Mouse (Mus musculus): ENCODE data around the gene Hspbp1.

Hspbp1 gene

GRCm38 (mm10) chr7:4656818-4657217, 28.1 kb downstream of the Hspbp1 start:
- POLR2A ChIA-PET, result interaction anchor here in 2 of 4 experiments (0.8 to 3.7 kb wide), 8 partner anchors 9 to 156 kb away, joined by 3 to 18 read pairs (median 6); partner anchors contain the start of genes Hspbp1 (in 1 of the 2), Kmt5c (in 1 of the 2) and Ube2s (in 1 of the 2)
- CTCF ChIA-PET, result interaction anchor here in 2 of 4 experiments (0.5 to 1.0 kb wide), 2 partner anchors 144 to 277 kb away, joined by 3 to 4 read pairs; no protein-coding TSS in a partner anchor

- POLR2A ChIA-PET, result interaction anchor here in 3 of 4 experiments (0.7 to 3.7 kb wide), 8 partner anchors 8 to 157 kb away, joined by 3 to 18 read pairs (median 6); partner anchors contain the start of genes Hspbp1 (in 2 of the 3) and Ube2s (in 2 of the 3)
- CTCF ChIA-PET, result interaction anchor here in 1 of 4 experiments (0.6 kb wide), 1 partner anchor 111 kb away, joined by 3 read pairs; no protein-coding TSS in a partner anchor
Measured at GRCm38 (mm10) chr7:4655916-4656315, 29.0 kb downstream of the Hspbp1 start.

- POLR2A ChIA-PET, result interaction anchor here in 2 of 4 experiments (0.7 to 3.7 kb wide), 4 partner anchors 13 to 1363 kb away, joined by 3 to 13 read pairs (median 4); partner anchors contain the start of genes Hspbp1 (in 1 of the 2) and Ube2s (in 1 of the 2)
- CTCF ChIA-PET, result interaction anchor here in 1 of 4 experiments (0.5 kb wide), 1 partner anchor 1522 kb away, joined by 3 read pairs; no protein-coding TSS in a partner anchor
Measured at GRCm38 (mm10) chr7:4655393-4655792, 29.5 kb downstream of the Hspbp1 start.

- POLR2A ChIA-PET, result interaction anchor here in 2 of 4 experiments (0.7 to 3.7 kb wide), 5 partner anchors 12 to 158 kb away, joined by 3 to 13 read pairs (median 3); partner anchors contain the start of gene Ube2s (in 1 of the 2)
- CTCF ChIA-PET, result interaction anchor here in 2 of 4 experiments (0.6 to 1.0 kb wide), 3 partner anchors 88 to 174 kb away, joined by 3 read pairs; no protein-coding TSS in a partner anchor
Measured at GRCm38 (mm10) chr7:4654221-4654620, 30.6 kb downstream of the Hspbp1 start.

- POLR2A ChIA-PET, result interaction anchor here in 2 of 4 experiments (1.1 to 2.5 kb wide), 5 partner anchors 14 to 159 kb away, joined by 3 to 8 read pairs (median 3); partner anchors contain the start of genes Cox6b2 (in 1 of the 2), Hspbp1 (in 1 of the 2) and Ube2s (in 1 of the 2)
- CTCF ChIA-PET, result interaction anchor here in 1 of 4 experiments (0.6 to 1.0 kb wide), 2 partner anchors 88 to 164 kb away, joined by 3 read pairs; no protein-coding TSS in a partner anchor
Measured at GRCm38 (mm10) chr7:4653780-4654179, 31.1 kb downstream of the Hspbp1 start.

GRCm38 (mm10) chr7:4653351-4653750, 31.5 kb downstream of the Hspbp1 start:
- POLR2A ChIA-PET, result interaction anchor here in 2 of 4 experiments (1.0 to 2.5 kb wide), 6 partner anchors 14 to 159 kb away, joined by 3 to 8 read pairs (median 4); partner anchors contain the start of genes Cox6b2 (in 1 of the 2), Hspbp1 (in 1 of the 2) and Ube2s (in 1 of the 2)
- CTCF ChIA-PET, result interaction anchor here in 1 of 4 experiments (0.6 to 1.0 kb wide), 2 partner anchors 89 to 164 kb away, joined by 3 read pairs; no protein-coding TSS in a partner anchor

DNA sequence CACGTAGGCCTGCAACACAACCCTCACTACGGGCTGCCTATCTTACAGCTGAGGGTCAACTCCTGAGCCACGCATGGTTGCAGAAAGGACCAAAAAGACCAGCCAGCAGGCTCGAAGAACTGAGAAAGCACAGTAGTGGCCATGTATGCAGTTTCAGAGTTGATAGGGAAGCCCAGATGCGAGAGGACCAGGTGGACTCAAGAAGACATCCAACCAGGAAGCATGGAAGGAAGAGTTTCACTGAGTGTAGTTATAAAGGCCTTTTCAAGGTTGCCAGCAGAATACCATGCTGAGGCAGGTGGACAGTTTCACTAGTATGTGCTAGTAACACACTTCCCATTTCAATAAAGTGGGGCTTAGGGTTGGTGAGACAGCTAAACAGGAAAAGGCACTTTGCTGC, 32.1 kb downstream of the Hspbp1 start:
- POLR2A ChIA-PET, result interaction anchor here in 2 of 4 experiments (1.0 to 2.5 kb wide), 6 partner anchors 12 to 160 kb away, joined by 3 to 8 read pairs (median 6); partner anchors contain the start of genes Cox6b2 (in 1 of the 2), Hspbp1 (in 1 of the 2) and Ube2s (in 1 of the 2)
- CTCF ChIA-PET, result no interaction called here

GRCm38 (mm10) chr7:4651581-4651980, 33.3 kb downstream of the Hspbp1 start:
- CTCF ChIA-PET, result no interaction called here

GRCm38 (mm10) chr7:4647992-4648391, 36.9 kb downstream of the Hspbp1 start:
- CTCF ChIA-PET, result interaction anchor here in 3 of 4 experiments (0.5 to 1.4 kb wide), 4 partner anchors 45 to 366 kb away, joined by 3 to 16 read pairs (median 5); partner anchors contain the start of gene Zfp524 (in 1 of the 3)

More at GRCm38 (mm10) chr7:4651581-4651980, 33.3 kb downstream of the Hspbp1 start:
- POLR2A ChIA-PET, result interaction anchor here in 2 of 4 experiments (0.6 to 2.5 kb wide), 7 partner anchors 11 to 282 kb away, joined by 3 to 8 read pairs (median 4); partner anchors contain the start of genes Cox6b2 (in 1 of the 2) and Ube2s (in 1 of the 2)

DNA sequence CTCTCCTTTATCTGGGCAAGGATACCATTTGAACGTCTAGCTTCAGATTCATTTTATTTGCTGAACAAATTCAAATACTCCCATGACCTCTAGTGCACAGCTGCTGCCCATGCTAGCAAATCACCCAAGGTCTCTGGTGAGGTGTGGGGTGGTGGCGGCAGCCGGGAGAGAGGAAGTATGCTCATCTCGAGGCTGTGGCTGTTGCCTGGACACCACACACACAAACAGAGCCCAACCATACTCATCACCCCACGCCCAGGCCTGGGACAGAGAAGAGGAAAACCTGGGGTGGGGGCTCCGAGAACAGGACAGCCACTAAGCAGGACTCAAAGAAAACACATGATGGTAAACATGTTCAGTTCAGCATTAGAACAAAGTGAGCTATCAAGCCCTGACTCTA, 37.6 kb downstream of the Hspbp1 start:
- ChIA-PET CTCF (interaction anchor here in 2 of 4 experiments (0.6 to 1.4 kb wide), 4 partner anchors 11 to 367 kb away, joined by 3 to 16 read pairs (median 6); partner anchors contain the start of gene Zfp524 (in 1 of the 2)), POLR2A (interaction anchor here in 3 of 4 experiments (0.5 to 2.6 kb wide), 28 partner anchors 9 to 404 kb away, joined by 3 to 13 read pairs (median 4); partner anchors contain the start of genes Ppp6r1 (in 2 of the 3), Cox6b2 (in 1 of the 3), Fiz1 (in 1 of the 3) and Hspbp1 (in 1 of the 3))

More at GRCm38 (mm10) chr7:4647992-4648391, 36.9 kb downstream of the Hspbp1 start:
- POLR2A ChIA-PET, result interaction anchor here (0.5 to 2.6 kb wide), 23 partner anchors 8 to 403 kb away, joined by 3 to 13 read pairs (median 4); partner anchors contain the start of genes Ppp6r1 (in 2 of the 4), Rpl28 (in 2 of the 4), Cox6b2 (in 1 of the 4) and Fiz1 (in 1 of the 4)

DNA sequence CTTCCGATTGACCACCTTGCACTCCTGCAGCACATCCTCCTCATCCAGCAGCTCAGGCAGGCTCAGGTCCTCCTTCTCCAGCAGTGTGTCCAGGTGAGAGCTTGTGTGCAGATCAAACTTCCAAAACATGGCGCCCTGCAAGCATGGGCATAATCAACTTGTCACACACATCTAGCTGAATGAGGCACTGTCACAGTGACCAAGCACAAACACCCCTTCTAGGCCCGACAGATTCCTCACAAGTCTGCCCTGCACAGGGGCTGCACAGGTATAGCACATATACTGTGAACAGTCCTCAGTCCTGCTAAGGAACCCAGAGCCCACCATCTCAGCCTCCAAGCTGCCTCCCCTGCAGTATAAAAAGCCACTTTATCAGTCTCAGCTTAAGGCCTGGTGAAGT, 38.1 kb downstream of the Hspbp1 start:
- ChIA-PET CTCF (interaction anchor here in 2 of 4 experiments (0.6 to 1.4 kb wide), 3 partner anchors 10 to 160 kb away, joined by 3 to 5 read pairs (median 3); no protein-coding TSS in a partner anchor), POLR2A (interaction anchor here in 3 of 4 experiments (0.7 to 2.6 kb wide), 23 partner anchors 10 to 254 kb away, joined by 3 to 13 read pairs (median 4); partner anchors contain the start of genes Ppp6r1 (in 2 of the 3), Cox6b2 (in 1 of the 3), Hspbp1 (in 1 of the 3) and Rpl28 (in 1 of the 3))

GRCm38 (mm10) chr7:4643225-4643624, 41.6 kb downstream of the Hspbp1 start:
- POLR2A ChIA-PET, result interaction anchor here in 2 of 4 experiments (0.5 to 3.1 kb wide), 7 partner anchors 13 to 169 kb away, joined by 3 to 13 read pairs (median 8); partner anchors contain the start of genes Ube2s (in 2 of the 2), Hspbp1 (in 1 of the 2) and Ppp6r1 (in 1 of the 2)
- CTCF ChIA-PET, result no interaction called here

GRCm38 (mm10) chr7:4641956-4642355, 42.9 kb downstream of the Hspbp1 start:
- ChIA-PET POLR2A (interaction anchor here in 3 of 4 experiments (0.5 to 3.1 kb wide), 16 partner anchors 14 to 171 kb away, joined by 3 to 13 read pairs (median 4); partner anchors contain the start of genes Cox6b2 (in 2 of the 3), Ube2s (in 2 of the 3), Hspbp1 (in 1 of the 3) and Ppp6r1 (in 1 of the 3)), CTCF (interaction anchor here in 1 of 4 experiments (2.1 kb wide), 1 partner anchor 18 kb away, joined by 6 read pairs; no protein-coding TSS in a partner anchor)

- ChIA-PET POLR2A (interaction anchor here in 2 of 4 experiments (0.6 to 3.1 kb wide), 17 partner anchors 11 to 180 kb away, joined by 3 to 13 read pairs (median 4); partner anchors contain the start of genes Cox6b2 (in 2 of the 2), Rpl28 (in 2 of the 2), Ppp6r1 (in 1 of the 2) and Ube2s (in 1 of the 2)), CTCF (interaction anchor here in 2 of 4 experiments (0.5 to 2.1 kb wide), 4 partner anchors 17 to 315 kb away, joined by 3 to 6 read pairs (median 5); no protein-coding TSS in a partner anchor)
Measured at GRCm38 (mm10) chr7:4641155-4641554, 43.7 kb downstream of the Hspbp1 start.

- CTCF ChIA-PET, result interaction anchor here in 2 of 4 experiments (0.7 kb wide), 2 partner anchors 12 to 88 kb away, joined by 3 to 4 read pairs; no protein-coding TSS in a partner anchor
Measured at GRCm38 (mm10) chr7:4636179-4636578, 48.7 kb downstream of the Hspbp1 start.

GRCm38 (mm10) chr7:4631031-4631430, 53.8 kb downstream of the Hspbp1 start, which contains the start of gene Tmem86b:
Tmem86b (minus strand) TSS chr7:4631422.
- ChIA-PET CTCF (interaction anchor here in 1 of 4 experiments (0.6 kb wide), 1 partner anchor 104 kb away, joined by 3 read pairs; no protein-coding TSS in a partner anchor), POLR2A (interaction anchor here in 1 of 4 experiments (0.6 to 1.7 kb wide), 3 partner anchors 50 to 181 kb away, joined by 4 read pairs; partner anchors contain the start of gene Ube2s)

More at GRCm38 (mm10) chr7:4636179-4636578, 48.7 kb downstream of the Hspbp1 start:
- POLR2A ChIA-PET, result interaction anchor here in 2 of 4 experiments (0.6 to 1.2 kb wide), 4 partner anchors 16 to 176 kb away, joined by 3 to 6 read pairs (median 3); partner anchors contain the start of gene Cox6b2 (in 1 of the 2)

GRCm38 (mm10) chr7:4630198-4630597, 54.7 kb downstream of the Hspbp1 start:
- POLR2A ChIA-PET, result interaction anchor here in 2 of 4 experiments (1.0 to 1.7 kb wide), 2 partner anchors 162 to 182 kb away, joined by 3 to 4 read pairs; partner anchors contain the start of genes Rpl28 (in 1 of the 2) and Ube2s (in 1 of the 2)
- CTCF ChIA-PET, result no interaction called here

All from embryonic stem cell, embryonic (primary cell).